Mouse (Mus musculus) limb, embryonic 12.5 days (tissue): Measurements from ENCODE around the gene Gm5861. TPM values are rescaled to one million over a fixed set of nuclear protein-coding genes. Genes with fewer than 3 reads are reported as not detected.
"Not testable (repeated sequence)": the region's sequence is repeated elsewhere in the genome, so short reads cannot be mapped to it uniquely, and the experiment has no call there.

Source experiments
- ATAC-seq: fragments of 200-750 bp; cut with Nextera tagmentation; 2 replicates; pipeline ENCODE4 v1.8.0; 2017; ENCODE audit warnings: low read depth, moderate TSS enrichment; ENCODE audit not compliant: insufficient number of reproducible peaks, insufficient read depth, low FRiP score, low TSS enrichment
- H3K27ac ChIP-seq: fragments of 300-500 bp; sonication (generic); 2 replicates; pipeline ENCODE4 v1.5.1; 2016; ENCODE audit warnings: mild to moderate bottlenecking, moderate library complexity
- H3K27me3 ChIP-seq: fragments of 300-500 bp; sonication (generic); 2 replicates; pipeline ENCODE4 v1.6.1; 2016; ENCODE audit warnings: mild to moderate bottlenecking, moderate library complexity
- H3K36me3 ChIP-seq: fragments of 300-500 bp; sonication (generic); 2 replicates; pipeline ENCODE4 v1.6.1; 2016; ENCODE audit warnings: mild to moderate bottlenecking, moderate library complexity
- H3K4me1 ChIP-seq: fragments of 300-500 bp; sonication (generic); replicated peaks from 2 replicates; pipeline ENCODE4 v1.6.1; 2016
- H3K4me2 ChIP-seq: fragments of 300-500 bp; sonication (generic); 2 replicates; pipeline ENCODE4 v1.6.1; 2016; ENCODE audit warnings: mild to moderate bottlenecking, moderate library complexity
- H3K4me3 ChIP-seq: fragments of 300-500 bp; sonication (generic); replicated peaks from 2 replicates; pipeline ENCODE4 v1.5.1; 2016; ENCODE audit warnings: mild to moderate bottlenecking
- H3K9ac ChIP-seq: fragments of 300-500 bp; sonication (generic); replicated peaks from 2 replicates; pipeline ENCODE4 v1.6.1; 2016; ENCODE audit warnings: mild to moderate bottlenecking, moderate library complexity
- H3K9me3 ChIP-seq: fragments of 300-500 bp; sonication (generic); 2 replicates; pipeline ENCODE4 v1.6.1; 2016; ENCODE audit warnings: mild to moderate bottlenecking, moderate library complexity
- WGBS: fragments of 180-500 bp; shearing (Covaris S2); methylation state at CpG from one replicate; pipeline ENCODE4 v1.1.7; 2016; 5-methylcytosine and 5-hydroxymethylcytosine counted together
- polyA plus RNA-seq: library from polyadenylated mRNA; unstranded; fragments of >200 nt; fragmentation: Nextera tagmentation; extraction: Ambion mirVana; gene quantifications from 2 replicates; pipeline ENCODE4 v1.2.1, GENCODE M21; 2016

Gene Gm5861
- polyA plus RNA-seq = not detected in 2 replicates

- WGBS = 64% methylated on average over 3 of the region's 3 CpGs
These were observed at the start of gene Gm5861 for GRCm38 (mm10) chr5:11182772-11183171. TSS of gene Gm5861 (plus strand) at chr5:11183072.

GRCm38 (mm10) chr5:11138031-11138430, 44.8 kb upstream of the Gm5861 start:
- H3K4me2 ChIP-seq, H3K4me3 ChIP-seq, H3K9me3 ChIP-seq, H3K36me3 ChIP-seq, H3K9ac ChIP-seq, H3K27ac ChIP-seq, H3K27me3 ChIP-seq, H3K4me1 ChIP-seq, ATAC-seq: not testable (repeated sequence)
- 94% methylated on average over 12 of the region's 12 CpGs for WGBS

More at GRCm38 (mm10) chr5:11182772-11183171, at the start of gene Gm5861:
- H3K4me1 ChIP-seq, ATAC-seq, H3K27ac ChIP-seq, H3K4me2 ChIP-seq, H3K9ac ChIP-seq, H3K36me3 ChIP-seq, H3K4me3 ChIP-seq, H3K9me3 ChIP-seq, H3K27me3 ChIP-seq: not testable (repeated sequence)

Other genes starting within 250 kb of the Gm5861 start
- gene Gm8871, start 235.3 kb upstream of the Gm5861 start, polyA plus RNA-seq = not detected in 2 replicates
- not detected in 2 replicates for gene Gm8857, start 235.3 kb upstream of the Gm5861 start, polyA plus RNA-seq
- gene Gm8879, start 55.4 kb upstream of the Gm5861 start, polyA plus RNA-seq = not detected in 2 replicates
- not detected in 2 replicates for gene Gm8890, start 73.0 kb downstream of the Gm5861 start, polyA plus RNA-seq
- not detected in 2 replicates for gene Speer1, start 158.4 kb downstream of the Gm5861 start, polyA plus RNA-seq
- gene Gm8897, start 233.3 kb downstream of the Gm5861 start, polyA plus RNA-seq = not detected in 2 replicates